Mouse (Mus musculus) midbrain, embryonic 13.5 days (tissue): Measurements from ENCODE around the gene Fig4. TPM values are rescaled to one million over a fixed set of nuclear protein-coding genes. Genes with fewer than 3 reads are reported as not detected.

Experiments
- ATAC-seq: fragments of 200-750 bp; cut with Nextera tagmentation; 2 replicates; pipeline ENCODE4 v1.8.0; 2017; ENCODE audit warnings: mild to moderate bottlenecking, moderate TSS enrichment, moderate library complexity
- H3K27ac ChIP-seq: fragments of 300-500 bp; sonication (generic); 2 replicates; pipeline ENCODE4 v1.5.1; 2015; ENCODE audit warnings: inconsistent platforms, mild to moderate bottlenecking, moderate library complexity
- H3K27me3 ChIP-seq: fragments of 300-500 bp; sonication (generic); 2 replicates; pipeline ENCODE4 v1.6.1; 2015; ENCODE audit warnings: mild to moderate bottlenecking, inconsistent platforms
- H3K36me3 ChIP-seq: fragments of 300-500 bp; sonication (generic); 2 replicates; pipeline ENCODE4 v1.6.1; 2015; ENCODE audit warnings: mild to moderate bottlenecking, inconsistent platforms
- H3K4me1 ChIP-seq: fragments of 300-500 bp; sonication (generic); replicated peaks from 2 replicates; pipeline ENCODE4 v1.6.1; 2015; ENCODE audit warnings: inconsistent platforms
- H3K4me2 ChIP-seq: fragments of 300-500 bp; sonication (generic); replicated peaks from 2 replicates; pipeline ENCODE4 v1.6.1; 2015; ENCODE audit warnings: moderate library complexity, mild to moderate bottlenecking, inconsistent platforms
- H3K4me3 ChIP-seq: fragments of 300-500 bp; sonication (generic); replicated peaks from 2 replicates; pipeline ENCODE4 v1.5.1; 2015; ENCODE audit warnings: mild to moderate bottlenecking, inconsistent platforms
- H3K9ac ChIP-seq: fragments of 300-500 bp; sonication (generic); replicated peaks from 2 replicates; pipeline ENCODE4 v1.6.1; 2015; ENCODE audit warnings: mild to moderate bottlenecking, inconsistent platforms
- H3K9me3 ChIP-seq: fragments of 300-500 bp; sonication (generic); 2 replicates; pipeline ENCODE4 v1.6.1; 2016; ENCODE audit warnings: mild to moderate bottlenecking, inconsistent platforms
- WGBS: fragments of 180-500 bp; shearing (Covaris S2); methylation state at CpG from one replicate; pipeline ENCODE4 v1.1.7; 2015; 5-methylcytosine and 5-hydroxymethylcytosine counted together
- polyA plus RNA-seq: library from polyadenylated mRNA; unstranded; fragments of >200 nt; fragmentation: Nextera tagmentation; extraction: Ambion mirVana; gene quantifications from 2 replicates; pipeline ENCODE4 v1.2.1, GENCODE M21; 2015

Fig4 gene
- 25.9 and 27.9 TPM in 2 replicates for polyA plus RNA-seq

DNA sequence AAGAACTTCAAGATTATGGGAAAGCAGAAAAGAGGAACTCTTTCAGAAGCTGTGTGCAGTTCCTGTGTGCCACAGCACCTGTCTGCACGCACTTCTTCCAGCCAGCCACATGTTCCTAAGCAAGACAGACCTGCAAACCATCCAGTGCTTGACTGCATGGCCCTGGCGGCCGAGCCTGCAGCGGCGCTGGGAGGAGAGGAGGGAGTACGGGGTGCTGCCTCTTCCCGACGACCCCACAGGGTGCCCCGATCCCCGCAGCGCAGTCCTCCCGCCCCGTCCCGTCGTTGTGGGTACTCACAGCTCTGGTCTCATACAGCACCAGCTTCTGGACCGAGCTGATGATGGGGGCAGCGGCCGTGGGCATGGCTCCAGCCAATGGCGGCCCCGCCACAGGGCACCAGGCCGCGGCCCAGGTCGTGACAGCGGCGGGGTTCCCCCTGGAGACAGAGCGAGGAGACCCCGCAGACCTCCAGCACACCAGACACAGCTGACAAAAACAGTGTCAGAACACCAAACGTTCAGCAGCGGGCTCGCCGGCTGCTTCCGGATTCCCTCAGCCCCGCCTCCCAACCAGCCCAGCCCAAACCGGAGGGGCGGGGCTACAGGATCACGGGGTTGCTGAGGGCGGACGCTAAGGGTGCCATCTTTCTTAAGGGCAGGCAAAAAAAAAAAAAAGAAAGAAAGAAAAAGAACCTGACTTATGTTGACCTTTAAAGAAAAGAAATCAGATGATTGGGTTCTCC lies at the start of gene Fig4:
Gene Fig4 (minus strand): TSS at position 572 of the 743 bp plus-strand sequence.
- peak within 1 kb of the TSS; percentile 80 for H3K27ac ChIP-seq
- peaks cover 12% of the 10 kb centered on the region for H3K4me1 ChIP-seq
- H3K36me3 ChIP-seq = no peaks in the 10 kb centered on the region
- under 1% methylated on average over 38 of the region's 38 CpGs for WGBS
- peak within 1 kb of the TSS; percentile 92 for H3K4me2 ChIP-seq
- H3K9ac ChIP-seq = peak within 1 kb of the TSS; percentile 86
- H3K9me3 ChIP-seq = no peaks in the 10 kb centered on the region; the same call in 1 of the 2 replicates
- peak; percentile 93 for ATAC-seq
- H3K27me3 ChIP-seq = no peaks in the 10 kb centered on the region
- H3K4me3 ChIP-seq = peak within 1 kb of the TSS; percentile 92

DNA sequence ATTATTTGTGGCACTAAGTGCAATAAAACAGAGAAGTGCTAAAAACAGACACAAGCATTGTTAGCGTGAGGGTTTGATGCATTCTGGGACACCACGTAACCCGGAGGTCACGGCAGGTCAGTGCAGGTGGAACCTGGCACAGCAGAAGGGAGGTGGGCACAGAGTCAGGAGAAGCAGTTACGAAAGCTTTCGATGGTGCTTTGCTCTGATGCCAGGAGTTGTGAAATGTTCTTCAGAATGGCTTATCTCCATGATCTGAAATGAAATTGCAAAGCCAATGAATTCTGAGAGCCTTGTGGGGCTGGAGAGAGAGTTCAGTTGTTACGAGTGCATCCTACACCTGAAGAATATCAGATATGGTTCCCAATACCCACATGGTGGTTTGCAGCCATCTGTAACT lies 38.3 kb upstream of the Fig4 start:
- 93% methylated on average over 7 of the region's 7 CpGs for WGBS
- H3K4me1 ChIP-seq = no peaks in the 10 kb centered on the region

GRCm38 (mm10) chr10:41332533-41333043 lies 29.5 kb upstream of the Fig4 start:
- Histone ChIP-seq H3K27me3 (no peaks in the 10 kb centered on the region), H3K9ac (no peak overlapping the region), H3K9me3 (no peaks in the 10 kb centered on the region), H3K4me3 (no peak overlapping the region), H3K36me3 (no peaks in the 10 kb centered on the region), H3K4me2 (no peak overlapping the region), H3K27ac (no peak overlapping the region), H3K4me1 (no peaks in the 10 kb centered on the region)
- ATAC-seq = no peak
- WGBS = 88% methylated on average over 2 of the region's 2 CpGs

More for the DNA sequence above, 38.3 kb upstream of the Fig4 start:
- Histone ChIP-seq H3K27ac (no peak overlapping the region), H3K9me3 (no peaks in the 10 kb centered on the region), H3K27me3 (no peaks in the 10 kb centered on the region), H3K9ac (no peak overlapping the region), H3K36me3 (no peaks in the 10 kb centered on the region), H3K4me3 (no peak overlapping the region), H3K4me2 (no peak overlapping the region)
- no peak for ATAC-seq

DNA sequence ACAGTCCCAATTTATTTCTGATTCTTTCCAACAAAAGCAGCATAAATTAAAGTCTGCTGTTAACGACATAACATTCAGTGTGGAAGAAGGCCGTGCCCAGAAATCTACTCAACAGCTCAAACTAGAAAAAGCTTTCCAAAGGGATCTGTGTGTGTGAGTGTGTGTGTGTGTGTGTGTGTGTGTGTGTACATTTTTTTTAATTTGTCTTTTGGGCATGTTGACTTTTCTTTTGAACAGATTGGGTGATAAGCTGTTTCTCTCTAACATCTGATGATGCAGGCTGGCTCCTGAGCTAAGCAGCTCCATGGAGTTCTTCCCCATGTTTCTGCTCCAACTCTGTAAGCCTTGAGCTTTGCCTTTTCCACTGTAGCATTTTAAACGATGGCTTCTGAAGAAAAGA lies 12.8 kb upstream of the Fig4 start:
- Histone ChIP-seq H3K4me1 (no peaks in the 10 kb centered on the region), H3K27ac (no peak overlapping the region), H3K27me3 (no peaks in the 10 kb centered on the region), H3K4me2 (no peak overlapping the region), H3K36me3 (no peaks in the 10 kb centered on the region), H3K9me3 (no peaks in the 10 kb centered on the region), H3K9ac (no peak overlapping the region), H3K4me3 (no peak overlapping the region)
- WGBS = 87% methylated on average over 3 of the region's 3 CpGs
- ATAC-seq = no peak

DNA sequence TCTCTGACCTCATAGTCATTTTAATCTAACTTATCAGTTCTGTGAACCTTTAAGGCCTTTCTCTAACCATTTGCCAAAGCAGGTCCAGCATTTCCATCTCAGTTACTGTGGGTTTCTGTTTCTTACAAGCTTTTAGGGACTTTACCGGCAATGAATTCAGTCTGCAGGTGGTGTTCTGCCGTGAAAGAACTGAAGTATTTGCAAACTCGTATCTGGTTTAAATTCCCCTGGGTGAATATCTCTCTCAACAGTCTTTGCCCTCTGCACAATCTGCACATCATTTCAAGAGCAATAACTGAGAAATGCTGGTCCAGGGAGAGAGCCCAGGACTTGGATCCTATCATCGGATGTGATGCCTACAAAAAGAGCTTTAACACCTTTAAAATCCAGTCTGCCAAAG lies 5.1 kb upstream of the Fig4 start:
- Histone ChIP-seq H3K36me3 (no peaks in the 10 kb centered on the region), H3K9ac (no peak overlapping the region), H3K27ac (no peak overlapping the region), H3K4me3 (no peak overlapping the region), H3K4me1 (no peaks in the 10 kb centered on the region), H3K27me3 (no peaks in the 10 kb centered on the region), H3K4me2 (no peak overlapping the region), H3K9me3 (no peaks in the 10 kb centered on the region; the same call in 1 of the 2 replicates)
- ATAC-seq = no peak
- WGBS = 92% methylated on average over 4 of the region's 4 CpGs

GRCm38 (mm10) chr10:41304961-41305455 lies 1.9 kb upstream of the Fig4 start:
- no peaks in the 10 kb centered on the region for H3K36me3 ChIP-seq
- WGBS = 78% methylated on average over 9 of the region's 9 CpGs
- H3K9me3 ChIP-seq = no peaks in the 10 kb centered on the region; the same call in 1 of the 2 replicates
- no peak for ATAC-seq
- no peak overlapping the region for H3K9ac ChIP-seq
- H3K4me2 ChIP-seq = no peak overlapping the region
- H3K27ac ChIP-seq = no peak overlapping the region
- peaks cover 12% of the 10 kb centered on the region for H3K4me1 ChIP-seq
- H3K4me3 ChIP-seq = no peak overlapping the region
- no peaks in the 10 kb centered on the region for H3K27me3 ChIP-seq

- Histone ChIP-seq H3K9ac (peak within 1 kb of the TSS; percentile 86), H3K9me3 (no peaks in the 10 kb centered on the region; the same call in 1 of the 2 replicates), H3K27me3 (no peaks in the 10 kb centered on the region), H3K27ac (peak within 1 kb of the TSS; percentile 80), H3K4me3 (peak within 1 kb of the TSS; percentile 92), H3K36me3 (no peaks in the 10 kb centered on the region), H3K4me1 (peaks cover 12% of the 10 kb centered on the region), H3K4me2 (peak within 1 kb of the TSS; percentile 92)
- peak; percentile 88 for ATAC-seq
- WGBS = under 1% methylated on average over 25 of the region's 25 CpGs
These were observed 782 bp upstream of the Fig4 start, which contains the start of gene Ak9 for GRCm38 (mm10) chr10:41303639-41304444. TSS of gene Ak9 (plus strand) at chr10:41303980.

- Histone ChIP-seq H3K27ac (no peak overlapping the region), H3K9me3 (no peaks in the 10 kb centered on the region), H3K4me2 (no peak overlapping the region), H3K4me3 (no peak overlapping the region), H3K36me3 (no peaks in the 10 kb centered on the region), H3K27me3 (no peaks in the 10 kb centered on the region), H3K9ac (no peak overlapping the region), H3K4me1 (peaks cover 14% of the 10 kb centered on the region)
- 47% methylated on average over 1 of the region's 1 CpGs for WGBS
- ATAC-seq = no peak
These were observed 2.9 kb downstream of the Fig4 start for GRCm38 (mm10) chr10:41300161-41300560.

GRCm38 (mm10) chr10:41295145-41295544 lies 7.9 kb downstream of the Fig4 start:
- H3K4me2 ChIP-seq = peak overlapping the region; percentile 12; the same call in 1 of the 2 replicates
- peak; percentile 89 for ATAC-seq

DNA sequence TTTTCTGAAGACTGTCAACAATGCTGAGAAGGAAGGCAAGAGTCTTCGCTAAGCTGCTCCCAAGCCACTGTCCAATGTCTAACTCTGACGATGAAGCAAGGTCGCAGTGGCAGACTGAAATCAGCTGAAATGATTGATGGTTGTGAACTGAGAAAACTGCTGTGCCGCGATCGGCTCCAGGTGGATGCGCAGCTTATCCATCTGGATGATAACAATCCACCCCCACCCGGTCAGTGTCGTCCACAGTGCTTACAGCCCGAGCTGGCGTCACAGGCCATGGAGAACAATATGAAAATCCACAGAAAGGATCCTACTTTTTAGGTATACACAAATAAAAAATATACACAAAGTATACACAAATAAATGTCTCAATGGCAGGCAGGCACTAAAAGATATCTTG lies 8.3 kb downstream of the Fig4 start:
- no peak overlapping the region for H3K9ac ChIP-seq
- ATAC-seq = peak; percentile 76
- no peaks in the 10 kb centered on the region for H3K9me3 ChIP-seq
- H3K4me2 ChIP-seq = peak overlapping the region; percentile 12; the same call in 1 of the 2 replicates
- 53% methylated on average over 11 of the region's 11 CpGs for WGBS
- H3K4me3 ChIP-seq = no peak overlapping the region
- no peaks in the 10 kb centered on the region for H3K27me3 ChIP-seq
- no peak overlapping the region for H3K27ac ChIP-seq
- peaks cover 12% of the 10 kb centered on the region for H3K4me1 ChIP-seq
- no peaks in the 10 kb centered on the region for H3K36me3 ChIP-seq

More at GRCm38 (mm10) chr10:41295145-41295544, 7.9 kb downstream of the Fig4 start:
- peaks cover 12% of the 10 kb centered on the region for H3K4me1 ChIP-seq
- no peak overlapping the region for H3K27ac ChIP-seq
- no peaks in the 10 kb centered on the region for H3K27me3 ChIP-seq
- 17% methylated on average over 7 of the region's 7 CpGs for WGBS
- H3K9ac ChIP-seq = no peak overlapping the region
- H3K36me3 ChIP-seq = no peaks in the 10 kb centered on the region
- no peaks in the 10 kb centered on the region for H3K9me3 ChIP-seq
- H3K4me3 ChIP-seq = no peak overlapping the region

DNA sequence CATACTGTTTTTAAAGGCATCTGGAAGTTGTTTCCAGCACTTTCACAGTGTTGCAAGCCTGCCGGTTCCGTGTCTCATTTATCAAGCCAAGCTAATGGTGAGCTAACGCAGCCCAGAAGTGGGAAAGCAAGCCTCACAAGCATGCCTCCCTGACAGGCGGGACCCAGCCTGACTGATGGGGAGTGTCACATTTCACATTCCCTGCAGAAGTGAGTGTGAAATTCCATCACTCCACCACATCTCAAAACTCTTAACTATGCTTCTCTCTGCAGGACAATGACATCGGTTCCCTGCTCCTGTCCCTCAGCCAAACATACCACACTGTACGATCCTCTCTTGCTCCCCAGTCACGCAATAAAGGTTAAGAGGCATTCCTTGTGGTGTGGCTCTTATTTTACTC lies 10.0 kb downstream of the Fig4 start:
- no peak overlapping the region for H3K27ac ChIP-seq
- no peaks in the 10 kb centered on the region for H3K36me3 ChIP-seq
- WGBS = 44% methylated on average over 7 of the region's 7 CpGs
- no peaks in the 10 kb centered on the region for H3K27me3 ChIP-seq
- no peaks in the 10 kb centered on the region for H3K9me3 ChIP-seq
- H3K4me2 ChIP-seq = no peak overlapping the region
- H3K4me3 ChIP-seq = no peak overlapping the region
- no peak overlapping the region for H3K9ac ChIP-seq
- no peak for ATAC-seq
- H3K4me1 ChIP-seq = peaks cover 19% of the 10 kb centered on the region

DNA sequence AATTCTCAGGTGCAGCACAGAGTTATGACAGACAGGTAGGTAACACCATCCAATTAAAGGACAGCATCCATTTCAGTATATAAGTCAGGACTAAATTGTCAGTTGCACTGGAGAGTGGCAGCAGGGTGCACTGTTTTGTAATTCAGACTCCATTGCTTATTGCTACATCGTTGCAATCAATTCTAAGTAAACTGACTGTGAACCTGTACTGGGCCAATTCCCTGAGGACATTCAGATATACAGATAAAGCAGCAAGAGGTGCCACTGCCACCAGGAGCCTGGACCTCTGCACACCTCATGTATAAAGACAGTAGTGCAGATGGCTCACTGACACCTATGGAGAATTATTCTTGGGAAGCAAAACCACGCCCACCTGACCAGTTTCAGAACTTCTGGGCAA lies 12.0 kb downstream of the Fig4 start:
- Histone ChIP-seq H3K36me3 (no peaks in the 10 kb centered on the region), H3K9me3 (no peaks in the 10 kb centered on the region), H3K27me3 (no peaks in the 10 kb centered on the region), H3K4me2 (no peak overlapping the region), H3K27ac (no peak overlapping the region), H3K4me1 (peaks cover 19% of the 10 kb centered on the region), H3K4me3 (no peak overlapping the region), H3K9ac (no peak overlapping the region)
- 82% methylated on average over 2 of the region's 2 CpGs for whole genome bisulfite sequencing
- ATAC-seq = no peak
